Mouse (Mus musculus) macrophage (primary cell): ENCODE measurements around the gene Ddah1. TPM values are rescaled to one million over a fixed set of nuclear protein-coding genes. Genes with fewer than 3 reads are reported as not detected.

ENCODE experiments used
- H3K27ac ChIP-seq: fragments of 350-480 bp; formaldehyde crosslinking; 2 replicates; pipeline ENCODE4 v1.9.0; 2021
- H3K36me3 ChIP-seq: fragments of 350-480 bp; formaldehyde crosslinking; 2 replicates; pipeline ENCODE4 v1.9.0; 2021; ENCODE audit errors: inconsistent target
- H3K4me3 ChIP-seq: fragments of 350-480 bp; formaldehyde crosslinking; 2 replicates; pipeline ENCODE4 v1.9.0; 2021; ENCODE audit errors: inconsistent target
- H3K79me2 ChIP-seq: fragments of 350-480 bp; formaldehyde crosslinking; 2 replicates; pipeline ENCODE4 v1.9.0; 2021; ENCODE audit errors: inconsistent target
- WGBS: methylation state at CpG from one replicate; pipeline ENCODE4 v1.1.7; 2026; ENCODE audit warnings: inconsistent platforms; ENCODE audit not compliant: missing documents; 5-methylcytosine and 5-hydroxymethylcytosine counted together
- polyA plus RNA-seq: library from polyadenylated mRNA; stranded (reverse); fragments of 250-400 nt; gene quantifications from 3 replicates; pipeline ENCODE4 v1.2.4, GENCODE M21; 2018; ENCODE audit warnings: inconsistent platforms
- total RNA-seq, 78 experiments: library from RNA; depleted of rRNA; stranded (reverse); fragments of 250-400 nt; gene quantifications; 1 replicate in 9 of 78; 2 replicates in 24 of 78; 3 replicates in 43 of 78; 4 replicates in 2 of 78; pipeline ENCODE4 v1.2.4; 2018; ENCODE audit warnings: inconsistent platforms in 56 of 78

The Ddah1 gene
- 1 to 10 TPM in 1 of 26 experiments, not detected in 25; 2.4 TPM for total RNA-seq (2018; cell fraction: chromatin; rRNA removed)
- under 1 TPM in 14 of 26 experiments, not detected in 12; 0.03 to 0.17 (median 0.09) TPM for total RNA-seq (2018; cell fraction: cytosol; rRNA removed)
- under 1 TPM in 1 of 26 experiments, not detected in 25; 0.38 TPM for total RNA-seq (2018; cell fraction: nucleus; rRNA removed)
- 0.12 to 0.20 TPM in 2 of 3 replicates, not detected in the other for polyA plus RNA-seq

DNA sequence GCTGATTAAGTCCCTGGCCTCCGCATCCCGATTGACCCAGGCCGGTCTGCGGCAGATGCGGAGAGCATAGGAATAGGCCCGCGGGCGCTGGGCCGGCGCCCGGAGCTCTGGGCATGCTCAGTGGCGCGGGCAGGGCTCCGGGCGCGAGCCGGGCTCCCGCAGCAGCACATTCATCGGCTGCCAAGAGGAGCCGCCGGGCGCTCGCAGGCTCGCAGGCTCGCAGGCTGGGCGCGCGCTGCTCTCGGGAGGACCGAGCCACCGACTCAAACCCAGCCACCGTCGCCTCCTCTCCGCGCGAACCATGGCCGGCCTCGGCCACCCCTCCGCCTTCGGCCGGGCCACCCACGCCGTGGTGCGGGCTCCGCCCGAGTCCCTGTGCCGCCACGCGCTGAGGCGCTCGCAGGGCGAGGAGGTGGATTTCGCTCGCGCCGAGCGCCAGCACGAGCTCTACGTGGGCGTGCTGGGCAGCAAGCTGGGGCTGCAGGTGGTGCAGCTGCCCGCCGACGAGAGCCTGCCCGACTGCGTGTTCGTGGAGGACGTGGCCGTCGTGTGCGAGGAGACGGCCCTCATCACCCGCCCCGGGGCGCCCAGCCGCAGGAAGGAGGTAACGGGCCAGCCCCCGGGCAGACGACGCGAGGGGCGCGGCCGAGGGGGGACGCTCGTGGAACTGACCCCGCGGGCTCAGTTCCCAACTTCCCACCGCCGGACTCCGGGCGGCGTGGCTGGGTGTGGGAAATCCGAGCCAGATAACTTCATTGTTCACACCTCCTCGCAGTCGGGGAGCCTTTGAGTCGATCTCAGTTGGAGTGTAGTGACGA is at the start of gene Ddah1:
Gene Ddah1, plus strand, starts transcription at position 115 of the 818 bp plus-strand sequence.
- Histone ChIP-seq H3K27ac (no peak within 1 kb of the TSS), H3K4me3 (no peak within 1 kb of the TSS), H3K36me3 (no peaks in the 10 kb centered on the region), H3K79me2 (no peaks in the 10 kb centered on the region)
- 2% methylated on average over 96 of the region's 97 CpGs for WGBS

DNA sequence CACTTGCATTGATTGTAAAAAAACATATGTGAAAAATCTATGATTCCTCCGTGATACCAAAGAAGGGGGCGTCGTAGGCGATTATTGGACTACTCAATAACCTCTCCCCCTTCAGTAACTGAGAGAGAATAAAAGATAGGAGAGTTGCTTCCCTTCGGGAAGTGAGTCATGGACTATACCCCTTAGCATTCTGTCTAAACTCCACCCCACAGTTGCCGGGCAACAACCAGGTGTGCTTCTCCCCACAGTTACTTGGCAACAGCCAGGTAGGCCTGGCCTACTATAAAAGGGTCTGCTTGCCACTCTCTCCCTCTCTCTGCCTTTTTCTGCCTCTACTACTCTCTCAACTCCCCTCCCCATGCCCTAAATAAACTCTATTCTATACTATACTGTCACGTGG is 42.6 kb upstream of the Ddah1 start:
- WGBS: 94% methylated on average over 7 of the region's 7 CpGs
- no peak overlapping the region for H3K4me3 ChIP-seq
- no peaks in the 10 kb centered on the region for H3K36me3 ChIP-seq
- no peak overlapping the region for H3K27ac ChIP-seq
- H3K79me2 ChIP-seq: no peaks in the 10 kb centered on the region

DNA sequence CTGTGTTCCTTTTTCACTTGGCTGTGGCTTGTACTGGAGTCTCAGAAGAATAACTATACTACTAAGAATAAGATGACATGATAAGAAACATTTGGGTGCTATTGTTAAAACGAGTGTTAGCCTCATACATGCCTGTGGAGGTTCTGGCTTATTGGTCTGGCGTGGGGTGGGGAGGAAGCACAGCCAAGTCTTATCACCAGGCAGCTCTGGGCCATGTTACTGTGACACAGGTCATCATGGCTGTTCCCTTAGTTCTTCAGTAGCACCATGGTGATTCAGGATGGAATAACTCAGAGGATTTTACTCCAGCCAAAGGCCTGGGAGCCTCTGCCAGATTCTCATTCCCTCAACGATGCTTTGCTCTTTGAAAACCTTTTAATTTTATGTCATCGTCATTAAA is 38.8 kb upstream of the Ddah1 start:
- Histone ChIP-seq H3K79me2 (no peaks in the 10 kb centered on the region), H3K27ac (no peak overlapping the region), H3K36me3 (no peaks in the 10 kb centered on the region), H3K4me3 (no peak overlapping the region)
- 91% methylated on average over 4 of the region's 4 CpGs for WGBS

GRCm38 (mm10) chr3:145725078-145725477 is 33.4 kb upstream of the Ddah1 start:
- Histone ChIP-seq H3K27ac (no peak overlapping the region), H3K36me3 (no peaks in the 10 kb centered on the region), H3K4me3 (no peak overlapping the region), H3K79me2 (no peaks in the 10 kb centered on the region)
- 81% methylated on average over 8 of the region's 8 CpGs for WGBS

- Histone ChIP-seq H3K27ac (no peak overlapping the region), H3K79me2 (no peaks in the 10 kb centered on the region), H3K36me3 (no peaks in the 10 kb centered on the region), H3K4me3 (no peak overlapping the region)
- WGBS: 78% methylated on average over 8 of the region's 8 CpGs
Measured at GRCm38 (mm10) chr3:145728336-145728735, 30.1 kb upstream of the Ddah1 start.

- WGBS: 51% methylated on average over 4 of the region's 4 CpGs
- Histone ChIP-seq H3K4me3 (no peak overlapping the region), H3K27ac (no peak overlapping the region), H3K79me2 (no peaks in the 10 kb centered on the region), H3K36me3 (no peaks in the 10 kb centered on the region)
Measured at GRCm38 (mm10) chr3:145729531-145729930, 28.9 kb upstream of the Ddah1 start.

DNA sequence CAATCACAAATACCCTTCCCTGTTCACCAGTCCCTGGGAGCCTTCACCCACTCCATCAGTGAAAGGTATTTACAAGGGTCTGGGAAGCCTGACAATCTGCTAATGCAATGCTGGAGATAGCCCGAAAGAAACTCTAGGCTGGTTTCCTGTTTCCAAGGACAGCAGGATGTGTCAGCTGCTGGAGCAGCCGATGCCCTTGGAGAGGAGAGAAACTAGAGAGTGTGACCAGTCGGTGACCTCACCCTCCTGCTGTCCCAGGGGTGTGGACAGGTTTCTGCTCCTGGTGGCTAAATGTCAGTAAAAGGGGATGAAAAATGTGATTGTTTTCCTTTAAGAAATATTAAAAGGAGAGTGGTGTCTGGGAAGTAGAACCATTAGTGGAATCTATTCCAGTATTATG is 28.4 kb upstream of the Ddah1 start:
- Histone ChIP-seq H3K36me3 (no peaks in the 10 kb centered on the region), H3K79me2 (no peaks in the 10 kb centered on the region), H3K27ac (no peak overlapping the region), H3K4me3 (no peak overlapping the region)
- WGBS: 58% methylated on average over 3 of the region's 3 CpGs

GRCm38 (mm10) chr3:145734857-145735256 is 23.6 kb upstream of the Ddah1 start:
- WGBS: over 99% methylated on average over 6 of the region's 8 CpGs
- H3K4me3 ChIP-seq: no peak overlapping the region
- H3K27ac ChIP-seq: no peak overlapping the region
- H3K36me3 ChIP-seq: no peaks in the 10 kb centered on the region
- no peaks in the 10 kb centered on the region for H3K79me2 ChIP-seq

DNA sequence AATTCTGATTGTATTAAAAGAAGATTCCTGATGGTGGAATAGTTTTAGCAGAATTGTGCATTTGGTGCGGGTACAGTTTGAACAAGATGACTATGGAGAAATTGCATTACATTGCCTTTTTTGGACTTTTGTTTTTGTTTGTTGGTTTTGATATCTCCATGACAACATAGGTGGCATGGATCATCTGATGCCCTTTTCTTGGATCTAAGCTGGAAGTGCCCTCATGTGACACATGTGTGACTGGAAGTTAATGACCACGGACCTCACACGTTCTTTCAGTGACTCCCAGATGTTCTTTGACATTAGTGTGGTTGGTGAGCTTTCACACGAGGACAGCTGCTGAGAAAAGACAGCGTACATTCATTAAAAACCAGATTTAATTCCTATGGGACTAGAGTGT is 21.9 kb upstream of the Ddah1 start:
- Histone ChIP-seq H3K27ac (no peak overlapping the region), H3K79me2 (no peaks in the 10 kb centered on the region), H3K4me3 (no peak overlapping the region), H3K36me3 (no peaks in the 10 kb centered on the region)
- WGBS: 95% methylated on average over 5 of the region's 5 CpGs

GRCm38 (mm10) chr3:145738662-145739061 is 19.8 kb upstream of the Ddah1 start:
- WGBS: 89% methylated on average over 14 of the region's 14 CpGs

DNA sequence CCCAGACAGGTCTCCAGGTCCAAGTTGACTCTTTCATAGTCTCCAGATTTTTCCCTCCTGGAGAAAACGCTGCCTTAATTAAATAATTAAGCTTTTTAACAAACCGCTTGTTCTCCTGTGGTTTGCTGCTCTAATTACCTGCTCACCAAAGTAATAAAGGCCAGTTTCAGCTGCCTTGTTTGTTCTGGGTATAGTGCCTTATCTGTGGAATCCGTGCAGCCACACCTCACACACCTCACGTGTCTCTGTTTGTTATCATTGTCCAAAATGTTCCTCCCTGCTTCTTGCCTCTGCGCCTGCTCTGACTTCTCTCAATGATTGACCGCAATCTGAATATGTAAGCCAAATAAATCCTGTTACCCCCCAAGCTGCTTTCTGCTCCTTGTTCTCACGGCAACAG is 18.6 kb upstream of the Ddah1 start:
- H3K4me3 ChIP-seq: no peak overlapping the region
- H3K79me2 ChIP-seq: no peaks in the 10 kb centered on the region
- no peaks in the 10 kb centered on the region for H3K36me3 ChIP-seq
- 92% methylated on average over 7 of the region's 7 CpGs for WGBS
- H3K27ac ChIP-seq: no peak overlapping the region

More at GRCm38 (mm10) chr3:145738662-145739061, 19.8 kb upstream of the Ddah1 start:
- Histone ChIP-seq H3K79me2 (no peaks in the 10 kb centered on the region), H3K4me3 (no peak overlapping the region), H3K36me3 (no peaks in the 10 kb centered on the region), H3K27ac (no peak overlapping the region)

- Histone ChIP-seq H3K27ac (no peak overlapping the region), H3K4me3 (no peak overlapping the region), H3K79me2 (no peaks in the 10 kb centered on the region), H3K36me3 (no peaks in the 10 kb centered on the region)
- WGBS: 20% methylated on average over 9 of the region's 9 CpGs
Measured at GRCm38 (mm10) chr3:145743050-145743449, 15.4 kb upstream of the Ddah1 start.

GRCm38 (mm10) chr3:145743476-145744027 is 14.9 kb upstream of the Ddah1 start:
- Histone ChIP-seq H3K4me3 (no peak overlapping the region), H3K27ac (no peak overlapping the region), H3K79me2 (no peaks in the 10 kb centered on the region), H3K36me3 (no peaks in the 10 kb centered on the region)
- 86% methylated on average over 9 of the region's 9 CpGs for WGBS

GRCm38 (mm10) chr3:145748626-145749025 is 9.8 kb upstream of the Ddah1 start:
- Histone ChIP-seq H3K36me3 (no peaks in the 10 kb centered on the region), H3K27ac (no peak overlapping the region), H3K4me3 (no peak overlapping the region), H3K79me2 (no peaks in the 10 kb centered on the region)
- 89% methylated on average over 1 of the region's 1 CpGs for WGBS

- no peak overlapping the region for H3K4me3 ChIP-seq
- 90% methylated on average over 8 of the region's 8 CpGs for WGBS
- no peaks in the 10 kb centered on the region for H3K79me2 ChIP-seq
Measured at GRCm38 (mm10) chr3:145756457-145756856, 2.0 kb upstream of the Ddah1 start.

More at GRCm38 (mm10) chr3:145756457-145756856, 2.0 kb upstream of the Ddah1 start:
- Histone ChIP-seq H3K36me3 (no peaks in the 10 kb centered on the region), H3K27ac (no peak overlapping the region)
